Mouse (Mus musculus) forebrain, embryonic 15.5 days (tissue): ENCODE results near the gene Ntng2. TPM values are rescaled to one million over a fixed set of nuclear protein-coding genes. Genes with fewer than 3 reads are reported as not detected.

Experiments used
- ATAC-seq: fragments of 200-750 bp; cut with Nextera tagmentation; replicated peaks from 2 replicates; pipeline ENCODE4 v1.8.0; 2017; ENCODE audit warnings: mild to moderate bottlenecking, moderate TSS enrichment, moderate library complexity
- H3K27ac ChIP-seq: fragments of 300-500 bp; sonication (generic); replicated peaks from 2 replicates; pipeline ENCODE4 v1.5.1; 2015; ENCODE audit warnings: mild to moderate bottlenecking, inconsistent platforms
- H3K27me3 ChIP-seq: fragments of 300-500 bp; sonication (generic); 2 replicates; pipeline ENCODE4 v1.6.1; 2015; ENCODE audit warnings: inconsistent platforms
- H3K36me3 ChIP-seq: fragments of 300-500 bp; sonication (generic); 2 replicates; pipeline ENCODE4 v1.6.1; 2015; ENCODE audit warnings: mild to moderate bottlenecking, inconsistent platforms
- H3K4me1 ChIP-seq: fragments of 300-500 bp; sonication (generic); 2 replicates; pipeline ENCODE4 v1.6.1; 2015; ENCODE audit warnings: inconsistent platforms
- H3K4me2 ChIP-seq: fragments of 300-500 bp; sonication (generic); replicated peaks from 2 replicates; pipeline ENCODE4 v1.6.1; 2015; ENCODE audit warnings: mild to moderate bottlenecking, inconsistent platforms
- H3K4me3 ChIP-seq: fragments of 300-500 bp; sonication (generic); 2 replicates; pipeline ENCODE4 v1.5.1; 2015; ENCODE audit warnings: mild to moderate bottlenecking, inconsistent platforms
- H3K9ac ChIP-seq: fragments of 300-500 bp; sonication (generic); replicated peaks from 2 replicates; pipeline ENCODE4 v1.6.1; 2015; ENCODE audit warnings: mild to moderate bottlenecking, inconsistent platforms
- H3K9me3 ChIP-seq: fragments of 300-500 bp; sonication (generic); 2 replicates; pipeline ENCODE4 v1.6.1; 2016; ENCODE audit warnings: inconsistent platforms
- WGBS: fragments of 180-500 bp; shearing (Covaris S2); methylation state at CpG from one replicate; pipeline ENCODE4 v1.1.7; 2015; ENCODE audit warnings: mixed read lengths; 5-methylcytosine and 5-hydroxymethylcytosine counted together
- polyA plus RNA-seq: library from polyadenylated mRNA; unstranded; fragments of >200 nt; fragmentation: Nextera tagmentation; extraction: Ambion mirVana; gene quantifications from 2 replicates; pipeline ENCODE4 v1.2.1, GENCODE M21; 2015

Ntng2 gene
- polyA plus RNA-seq, 1 experiment from 2014 or later = 11.7 TPM

GRCm38 (mm10) chr2:29174887-29175286 is 77.9 kb downstream of the Ntng2 start:
- no peak overlapping the region for H3K27ac ChIP-seq
- no peak overlapping the region for H3K9ac ChIP-seq
- ATAC-seq = no peak
- no peaks in the 10 kb centered on the region for H3K4me1 ChIP-seq
- H3K4me3 ChIP-seq = no peak overlapping the region
- H3K36me3 ChIP-seq = peaks cover 75% of the 10 kb centered on the region
- no peak overlapping the region for H3K4me2 ChIP-seq
- no peaks in the 10 kb centered on the region for H3K27me3 ChIP-seq
- H3K9me3 ChIP-seq = no peaks in the 10 kb centered on the region
- WGBS = 95% methylated on average over 3 of the region's 3 CpGs

GRCm38 (mm10) chr2:29168067-29168466 is 84.7 kb downstream of the Ntng2 start:
- H3K36me3 ChIP-seq = peaks cover 68% of the 10 kb centered on the region
- H3K9ac ChIP-seq = no peak overlapping the region
- no peaks in the 10 kb centered on the region for H3K27me3 ChIP-seq
- no peaks in the 10 kb centered on the region for H3K9me3 ChIP-seq
- 96% methylated on average over 5 of the region's 5 CpGs for WGBS
- no peaks in the 10 kb centered on the region for H3K4me1 ChIP-seq
- no peak overlapping the region for H3K27ac ChIP-seq
- no peak overlapping the region for H3K4me3 ChIP-seq
- H3K4me2 ChIP-seq = no peak overlapping the region
- ATAC-seq = no peak

- Histone ChIP-seq H3K9me3 (no peaks in the 10 kb centered on the region), H3K27ac (no peak overlapping the region), H3K9ac (no peak overlapping the region), H3K4me1 (no peaks in the 10 kb centered on the region), H3K27me3 (no peaks in the 10 kb centered on the region), H3K36me3 (peaks cover 89% of the 10 kb centered on the region), H3K4me2 (no peak overlapping the region), H3K4me3 (no peak overlapping the region)
- ATAC-seq = no peak
- whole genome bisulfite sequencing = 76% methylated on average over 2 of the region's 2 CpGs
These were observed 100.9 kb downstream of the Ntng2 start for GRCm38 (mm10) chr2:29151941-29152340.

Other genes starting within 250 kb of the Ntng2 start
- gene Cfap77, start 197.9 kb downstream of the Ntng2 start, polyA plus RNA-seq = 0.26 TPM in 1 of 2 replicates, not detected in the other
- gene Ttf1, start 192.7 kb downstream of the Ntng2 start, polyA plus RNA-seq = 9.0 and 10.5 TPM in 2 replicates
- 13.7 and 14.0 TPM in 2 replicates for gene Setx, start 128.8 kb downstream of the Ntng2 start, polyA plus RNA-seq
- gene Med27, start 93.8 kb upstream of the Ntng2 start, polyA plus RNA-seq = 96.9 and 100 TPM in 2 replicates